ENCODE assay signal across 12 mouse cellular contexts in genomic region chr5:41947114-41947640, GRCm38 (mm10).
A peak's percentile ranks its signal among the peaks of the same experiment; 100 is the strongest.
DNase-seq lines count a peak whose midpoint lies in the region; ATAC-seq lines count a peak whose summit lies in the region.
"Had no signal": no experiment of that assay in that cellular context is flagged by ENCODE, and none has a peak within 500 bp of the region (broad histone marks: within the 10 kb centered on the region; RNA-seq: fewer than 3 reads in every experiment).

No protein-coding gene starts in this region.

- ATAC-seq in forebrain, embryonic 15.5 days (replicated peaks) = peak; percentile 69; the same call in 1 of the 2 replicates
- ATAC-seq in forebrain, embryonic 11.5 days (replicated peaks; ENCODE audit: low FRiP score) = no peak

- no peak for DNase-seq in forebrain, embryonic 11.5 days (ENCODE audit: low spot score)
- peak; percentile 1 for DNase-seq in retina, postnatal 1 day
- DNase-seq in retina, embryonic 14.5 days (ENCODE audit: low spot score) = no peak
- peak; percentile 30 to 46 for DNase-seq in frontal cortex, postnatal 10 days (ENCODE audit: low spot score in 2 of 2)
- DNase-seq in right cerebral cortex, postnatal 4 days = peak; percentile 69
- no peak for DNase-seq in B cell, adult 2 months
- no peak for DNase-seq in liver

- H3K4me2 ChIP-seq in forebrain, embryonic 15.5 days (replicated peaks) = no peak overlapping the region
- no peak overlapping the region for H3K4me2 ChIP-seq in forebrain, embryonic 11.5 days (ENCODE audit: low read depth, low read length, severe bottlenecking)
- H3K4me2 ChIP-seq: embryonic facial prominence, embryonic 12.5 days; heart, embryonic 13.5 days; liver, embryonic 15.5 days had no signal

- no peaks in the 10 kb centered on the region for H3K36me3 ChIP-seq in forebrain, embryonic 15.5 days
- H3K36me3 ChIP-seq in forebrain, embryonic 11.5 days (ENCODE audit: control insufficient read depth, insufficient read depth, low read length) = no peaks in the 10 kb centered on the region
- H3K36me3 ChIP-seq: embryonic facial prominence, embryonic 12.5 days; heart, embryonic 13.5 days; liver, embryonic 15.5 days had no signal

- H3K4me1 ChIP-seq in forebrain, embryonic 15.5 days = peaks cover 2% of the 10 kb centered on the region; the same call in 1 of the 2 replicates
- no peaks in the 10 kb centered on the region for H3K4me1 ChIP-seq in forebrain, embryonic 11.5 days (replicated peaks; ENCODE audit: control insufficient read depth, insufficient read depth, low read length)
- H3K4me1 ChIP-seq: embryonic facial prominence, embryonic 12.5 days; heart, embryonic 13.5 days; liver, embryonic 15.5 days had no signal

- H3K4me3 ChIP-seq in forebrain, embryonic 15.5 days = no peak overlapping the region
- H3K4me3 ChIP-seq in forebrain, embryonic 11.5 days (ENCODE audit: low read depth, low read length) = no peak overlapping the region
- H3K4me3 ChIP-seq: embryonic facial prominence, embryonic 12.5 days; heart, embryonic 13.5 days; liver, embryonic 15.5 days had no signal

- H3K27me3 ChIP-seq in forebrain, embryonic 15.5 days = no peaks in the 10 kb centered on the region
- no peaks in the 10 kb centered on the region for H3K27me3 ChIP-seq in forebrain, embryonic 11.5 days (ENCODE audit: control insufficient read depth, insufficient read depth, low read length)
- H3K27me3 ChIP-seq: CH12.LX; embryonic facial prominence, embryonic 12.5 days; heart, embryonic 13.5 days; liver, embryonic 15.5 days had no signal

- H3K9ac ChIP-seq in forebrain, embryonic 15.5 days (replicated peaks) = no peak overlapping the region
- H3K9ac ChIP-seq in forebrain, embryonic 11.5 days (ENCODE audit: low read length) = no peak overlapping the region
- H3K9ac ChIP-seq: embryonic facial prominence, embryonic 12.5 days; heart, embryonic 13.5 days; liver, embryonic 15.5 days had no signal

- WGBS in forebrain, embryonic 15.5 days = 57% methylated on average over 7 of the region's 7 CpGs
- WGBS in forebrain, embryonic 11.5 days = 85% methylated on average over 7 of the region's 7 CpGs

- H3K27ac ChIP-seq in forebrain, embryonic 15.5 days (replicated peaks) = no peak overlapping the region
- no peak overlapping the region for H3K27ac ChIP-seq in forebrain, embryonic 11.5 days (ENCODE audit: low read depth, low read length)
- H3K27ac ChIP-seq: embryonic facial prominence, embryonic 12.5 days; heart, embryonic 13.5 days; liver, embryonic 15.5 days had no signal

- no peaks in the 10 kb centered on the region for H3K9me3 ChIP-seq in forebrain, embryonic 15.5 days
- no peaks in the 10 kb centered on the region for H3K9me3 ChIP-seq in forebrain, embryonic 11.5 days (ENCODE audit: control insufficient read depth, low read length)
- H3K9me3 ChIP-seq: embryonic facial prominence, embryonic 12.5 days; heart, embryonic 13.5 days; liver, embryonic 15.5 days had no signal

Comparison
In these comparisons a context has a peak if more than half of its experiments do, and no peak if none do; other contexts are left out.
1. DNase-seq: peak in retina, postnatal 1 day (single experiment), frontal cortex, postnatal 10 days (2 of 2) and right cerebral cortex, postnatal 4 days (single experiment); none in forebrain, embryonic 11.5 days (single experiment), retina, embryonic 14.5 days (single experiment), B cell, adult 2 months (0 of 2) and liver (single experiment).